Mouse (Mus musculus) erythroblast, adult 5-6 weeks (primary cell): ENCODE data around the gene Sema4f. TPM values are rescaled to one million over a fixed set of nuclear protein-coding genes. Genes with fewer than 3 reads are reported as not detected.

Experiments used
- ATAC-seq: replicated peaks from 2 replicates; pipeline ENCODE4 v1.8.0; 2016; ENCODE audit warnings: moderate number of reproducible peaks, mild to moderate bottlenecking, moderate TSS enrichment, inconsistent platforms; ENCODE audit not compliant: poor library complexity, low FRiP score, severe bottlenecking
- total RNA-seq, 2 experiments: library from RNA; stranded (forward) in 1 of 2; stranded (reverse) in 1 of 2; fragments of 150-400 nt in 1 of 2; fragments of 200-764, 138-1000 nt in 1 of 2; gene quantifications; 2 replicates each; pipeline versions ENCODE4 v1.2.3 to v1.2.4; 2015 to 2017; ENCODE audit warnings: low replicate concordance in 2 of 2

Sema4f gene
- total RNA-seq, 2 experiments from 2014 or later = not detected

- no peak for ATAC-seq
Measured at GRCm38 (mm10) chr6:82917076-82917777, 22.3 kb downstream of the Sema4f start.

GRCm38 (mm10) chr6:82916459-82916858 lies 23.1 kb downstream of the Sema4f start:
- no peak for ATAC-seq

GRCm38 (mm10) chr6:82915889-82916288 lies 23.7 kb downstream of the Sema4f start:
- peak; percentile 61 for ATAC-seq

DNA sequence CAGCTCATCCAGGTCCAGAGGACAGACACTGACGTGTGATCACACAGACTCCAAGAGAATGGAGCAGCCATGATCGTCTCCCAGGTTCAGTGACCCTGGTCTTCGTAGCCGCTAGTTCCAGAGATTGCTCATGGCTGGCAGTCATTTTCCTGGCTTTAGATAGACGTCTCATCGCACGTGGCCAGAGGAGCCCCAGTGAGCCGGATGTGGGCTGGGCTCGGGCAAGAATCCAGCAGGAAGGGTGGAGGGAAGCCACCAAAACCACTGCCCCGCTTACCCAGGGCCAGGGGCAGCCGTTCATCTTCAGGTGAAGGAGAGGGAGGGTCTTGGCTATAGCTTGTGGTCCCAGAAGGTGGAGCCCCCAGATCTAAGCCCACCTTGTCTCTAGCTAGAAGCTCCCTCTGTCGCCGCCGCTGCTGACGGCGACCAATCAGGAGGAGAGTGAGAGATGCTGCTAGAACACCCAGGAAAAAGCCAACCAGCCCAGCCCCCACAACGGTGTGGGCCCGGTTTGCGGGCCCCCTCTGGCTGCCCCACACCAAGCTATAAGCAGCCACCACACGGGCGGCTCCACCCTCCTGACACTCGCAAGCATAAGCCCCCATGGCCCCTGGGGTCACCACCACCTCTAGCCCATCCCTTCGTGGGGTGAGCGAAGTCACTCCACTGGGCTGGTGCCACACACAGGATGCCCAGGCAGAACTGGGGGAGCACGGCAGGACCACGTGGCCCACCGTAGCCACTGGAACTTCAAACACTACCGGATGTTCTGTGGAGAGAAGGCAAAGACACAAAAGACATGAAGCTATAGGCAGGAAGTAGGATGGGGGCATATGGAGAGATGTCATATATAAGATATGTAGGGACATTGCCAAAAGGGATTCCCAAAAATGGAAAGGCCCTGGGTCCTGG lies 26.0 kb downstream of the Sema4f start:
- no peak for ATAC-seq

DNA sequence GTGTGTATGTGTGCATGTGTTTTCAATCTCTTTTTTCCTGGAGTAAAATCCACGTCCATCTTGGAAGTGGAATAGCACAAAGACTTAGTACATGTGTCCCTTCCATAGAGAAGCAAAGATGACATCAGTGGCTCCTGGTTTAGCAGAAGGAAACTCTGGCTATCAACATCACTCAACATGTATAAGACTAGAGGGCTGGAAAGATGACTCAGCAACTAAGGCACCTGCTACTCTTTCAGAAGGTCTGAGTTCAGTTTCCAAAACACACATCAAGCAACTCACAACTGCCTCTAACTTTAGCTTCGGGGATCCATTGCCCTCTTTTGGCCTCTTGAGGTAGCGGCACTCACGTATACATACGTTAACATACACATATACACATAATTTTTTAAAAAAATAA lies 28.3 kb downstream of the Sema4f start:
- ATAC-seq = no peak

GRCm38 (mm10) chr6:82909136-82909855 lies 30.3 kb downstream of the Sema4f start:
- 0 out of 2 replicates have a peak, but pooled peaks have one; percentile 30 for ATAC-seq

- ATAC-seq = no peak
Measured at GRCm38 (mm10) chr6:82908034-82908433, 31.5 kb downstream of the Sema4f start.

DNA sequence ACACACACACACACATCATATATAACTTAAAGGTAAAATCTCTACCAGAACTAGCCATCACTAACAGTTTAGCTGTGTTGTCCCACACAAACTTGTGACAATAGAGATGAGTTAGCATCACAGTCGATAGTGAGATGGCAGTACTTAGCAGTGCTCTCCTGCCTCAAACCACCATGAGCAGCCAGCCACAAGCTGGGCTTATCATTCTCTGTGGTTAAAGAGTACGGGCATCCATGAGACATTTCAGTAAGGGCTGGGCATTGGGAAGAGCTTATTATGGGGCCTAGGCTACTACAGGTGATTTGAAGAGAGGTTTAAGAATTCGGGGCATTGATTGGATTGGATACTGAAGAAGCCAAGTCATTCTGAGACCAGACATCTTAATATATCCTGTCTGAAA lies 32.6 kb downstream of the Sema4f start:
- ATAC-seq = no peak

GRCm38 (mm10) chr6:82902559-82902958 lies 37.0 kb downstream of the Sema4f start:
- ATAC-seq = no peak

DNA sequence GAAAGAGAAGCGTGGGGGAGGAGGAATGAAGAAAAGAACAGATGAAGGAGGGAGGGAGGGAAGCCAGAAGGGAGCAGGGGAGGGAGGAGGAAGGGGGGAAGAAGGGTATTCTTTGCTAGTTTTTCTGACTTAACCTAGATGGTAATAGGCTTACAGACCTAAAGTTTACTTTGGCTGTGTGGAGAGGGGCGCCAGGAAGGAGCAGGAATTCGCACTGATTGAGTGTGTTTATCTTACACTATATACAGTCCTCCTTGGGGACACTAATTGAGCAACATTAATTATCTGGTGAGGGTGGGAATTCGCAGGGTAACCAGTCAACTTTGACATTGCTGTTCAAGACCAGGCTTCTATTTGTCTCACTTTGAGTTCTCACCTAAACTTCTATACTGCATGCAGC lies 40.8 kb downstream of the Sema4f start:
- no peak for ATAC-seq

DNA sequence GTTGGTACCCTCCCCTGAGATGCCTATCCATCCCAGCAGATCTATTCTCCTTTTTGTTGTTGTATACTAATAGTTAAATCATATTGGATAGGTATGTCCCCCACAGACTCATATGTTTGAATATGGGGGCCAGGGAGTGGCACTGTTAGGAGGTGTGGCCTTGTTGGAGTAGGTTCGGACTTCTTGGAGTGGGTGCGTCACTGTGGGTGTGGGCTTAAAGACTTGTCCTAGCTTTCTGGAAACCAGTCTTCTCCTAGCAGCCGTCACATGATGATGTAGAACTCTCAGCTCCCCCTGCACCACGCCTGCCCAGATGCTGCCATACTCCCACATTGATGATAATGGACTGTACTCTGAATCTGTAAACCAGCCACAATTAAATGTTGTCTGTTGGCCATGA lies 41.3 kb downstream of the Sema4f start:
- no peak for ATAC-seq

GRCm38 (mm10) chr6:82897311-82897710 lies 42.3 kb downstream of the Sema4f start:
- ATAC-seq = no peak

- no peak for ATAC-seq
Measured at GRCm38 (mm10) chr6:82893415-82893814, 46.2 kb downstream of the Sema4f start.

DNA sequence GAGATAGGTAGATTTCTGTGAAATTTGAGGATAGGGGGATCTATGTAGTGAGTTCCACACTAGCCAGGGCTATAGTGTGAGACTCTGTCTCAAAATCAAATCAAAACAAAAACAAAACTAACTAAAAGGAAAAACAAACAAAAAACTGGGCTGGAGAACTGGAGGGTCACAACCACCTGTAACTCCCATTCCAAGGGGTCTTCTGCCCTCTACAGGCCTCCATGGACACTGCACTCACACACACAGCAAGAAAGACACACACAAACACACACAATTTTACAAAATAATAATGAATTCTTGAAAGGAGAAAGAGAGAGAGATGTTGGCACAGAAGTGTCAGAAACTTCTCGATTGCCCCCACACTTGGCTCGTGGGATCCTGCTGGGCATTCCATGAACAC lies 47.0 kb downstream of the Sema4f start:
- ATAC-seq = no peak

- no peak for ATAC-seq
Measured at GRCm38 (mm10) chr6:82891488-82891887, 48.1 kb downstream of the Sema4f start.

- ATAC-seq = no peak
Measured at GRCm38 (mm10) chr6:82886330-82886729, 53.2 kb downstream of the Sema4f start.

- ATAC-seq = no peak
Measured at GRCm38 (mm10) chr6:82885909-82886308, 53.7 kb downstream of the Sema4f start.

GRCm38 (mm10) chr6:82885441-82885840 lies 54.1 kb downstream of the Sema4f start:
- ATAC-seq = no peak

DNA sequence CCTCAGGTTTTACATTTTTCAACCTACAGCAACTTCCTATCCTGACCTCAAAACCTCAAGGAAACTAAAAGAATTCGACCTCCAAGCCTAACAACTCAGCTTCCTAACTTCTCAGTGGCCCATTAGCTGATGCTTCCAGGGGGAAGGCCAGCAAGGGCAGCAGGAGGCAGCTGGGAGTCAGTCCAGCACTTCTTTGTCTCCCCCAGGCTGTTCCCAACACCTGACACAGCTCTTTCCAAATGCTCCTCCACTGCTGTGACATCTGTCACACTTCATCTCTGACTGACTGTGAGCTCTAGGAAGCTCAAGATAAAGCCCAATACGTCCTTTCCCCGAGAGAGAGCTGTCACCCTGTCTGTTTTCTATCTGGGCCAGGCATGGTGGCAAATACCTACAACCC lies 55.0 kb downstream of the Sema4f start:
- ATAC-seq = no peak

GRCm38 (mm10) chr6:82881485-82882096 lies 58.0 kb downstream of the Sema4f start:
- ATAC-seq = no peak
